Mouse (Mus musculus): Measurements from ENCODE around the gene Itga8. TPM values are rescaled to one million over a fixed set of nuclear protein-coding genes. Genes with fewer than 3 reads are reported as not detected.

Itga8 gene
- polyA plus RNA-seq, 1 experiment from 2014 or later, result 5.0 TPM

DNA sequence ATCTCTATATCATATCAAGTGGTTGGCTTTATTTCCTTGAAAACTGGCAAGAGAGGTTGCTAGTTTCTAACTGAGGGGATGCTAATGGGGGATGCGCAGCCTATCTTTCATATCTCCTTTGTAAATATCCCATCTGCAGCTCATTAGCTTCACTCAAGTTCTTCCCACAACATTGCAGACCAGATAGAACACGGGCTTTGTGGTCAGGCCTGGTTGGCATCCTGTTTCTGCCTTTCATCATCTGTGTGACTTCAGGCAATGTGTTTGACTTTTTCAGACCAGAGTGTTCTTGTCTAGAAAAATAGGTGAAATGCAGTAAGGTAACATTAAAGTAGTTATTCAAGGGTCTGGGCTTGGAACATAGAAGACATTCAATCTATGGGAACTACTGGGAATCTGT, 121.1 kb downstream of the Itga8 start:
- Histone ChIP-seq H3K27me3 (no peaks in the 10 kb centered on the region), H3K4me3 (no peak overlapping the region), H3K27ac (no peak overlapping the region), H3K9ac (no peak overlapping the region), H3K4me1 (no peaks in the 10 kb centered on the region), H3K9me3 (replicated peaks) (no peaks in the 10 kb centered on the region), H3K4me2 (replicated peaks) (no peak overlapping the region), H3K36me3 (no peaks in the 10 kb centered on the region)
- ATAC-seq (ENCODE audit: low FRiP score), result no peak
- 77% methylated on average over 2 of the region's 2 CpGs for WGBS

DNA sequence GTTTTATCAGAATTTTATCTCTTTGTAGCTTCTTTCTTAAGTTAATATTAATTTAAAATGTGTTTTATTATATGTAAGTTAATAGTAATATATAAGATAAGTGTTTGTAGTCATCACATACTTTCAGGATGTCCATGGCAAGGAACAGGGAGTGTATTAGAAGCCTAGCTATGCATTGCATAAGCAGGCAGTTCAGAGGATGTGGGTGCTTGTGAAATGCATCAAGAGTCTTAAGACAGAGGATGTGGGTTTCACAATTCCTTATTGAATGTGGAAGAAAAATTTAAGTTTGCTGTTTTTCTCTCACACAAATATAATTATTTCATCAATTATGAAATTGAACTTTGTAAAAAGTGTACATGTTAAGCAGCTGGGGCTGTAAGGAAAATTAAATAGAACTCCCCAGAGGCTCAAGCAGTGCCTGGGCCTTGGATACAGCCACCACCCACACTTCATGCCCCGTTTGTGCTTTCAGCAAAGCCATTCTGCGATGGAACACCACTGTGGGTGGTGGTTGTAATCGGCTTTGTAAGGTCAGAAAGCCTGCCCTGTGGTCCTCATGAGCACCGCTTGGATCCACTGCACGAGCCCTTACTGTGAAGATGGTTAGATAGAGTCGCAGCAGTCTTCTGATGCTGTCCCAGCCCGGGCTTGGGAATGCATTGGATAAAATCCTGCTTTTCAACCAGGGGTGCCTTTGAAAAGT, 126.8 kb downstream of the Itga8 start:
- Histone ChIP-seq H3K4me3 (no peak overlapping the region), H3K36me3 (no peaks in the 10 kb centered on the region), H3K27ac (no peak overlapping the region), H3K27me3 (no peaks in the 10 kb centered on the region), H3K4me2 (replicated peaks) (no peak overlapping the region), H3K9ac (no peak overlapping the region), H3K4me1 (no peaks in the 10 kb centered on the region), H3K9me3 (replicated peaks) (no peaks in the 10 kb centered on the region)
- ATAC-seq (ENCODE audit: low FRiP score), result no peak
- WGBS, result 61% methylated on average over 7 of the region's 7 CpGs

DNA sequence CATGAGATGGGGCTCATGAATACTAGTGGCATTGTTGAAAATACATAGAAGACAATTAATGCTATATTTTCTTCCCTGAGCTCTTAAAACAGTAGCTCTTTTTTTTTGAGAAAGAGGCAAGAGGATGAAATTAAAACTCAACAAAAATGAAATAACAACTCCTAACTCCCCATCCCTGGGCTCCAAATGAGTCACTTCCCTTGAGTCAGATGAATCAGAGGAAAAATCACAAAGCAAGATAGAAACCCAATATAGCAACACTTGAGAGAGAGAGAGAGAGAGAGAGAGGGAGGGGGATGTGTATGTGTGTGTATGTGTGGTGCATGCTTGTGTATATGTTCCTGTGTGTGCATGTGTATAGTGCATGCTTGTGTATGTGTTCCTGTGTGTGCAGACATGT, 131.5 kb downstream of the Itga8 start:
- no peak overlapping the region for H3K27ac ChIP-seq
- ATAC-seq (ENCODE audit: low FRiP score), result no peak
- H3K9ac ChIP-seq, result no peak overlapping the region
- no peaks in the 10 kb centered on the region for H3K9me3 ChIP-seq (replicated peaks)
- H3K4me1 ChIP-seq, result no peaks in the 10 kb centered on the region
- H3K4me3 ChIP-seq, result no peak overlapping the region
- no peaks in the 10 kb centered on the region for H3K27me3 ChIP-seq
- H3K4me2 ChIP-seq (replicated peaks), result no peak overlapping the region
- H3K36me3 ChIP-seq, result no peaks in the 10 kb centered on the region

DNA sequence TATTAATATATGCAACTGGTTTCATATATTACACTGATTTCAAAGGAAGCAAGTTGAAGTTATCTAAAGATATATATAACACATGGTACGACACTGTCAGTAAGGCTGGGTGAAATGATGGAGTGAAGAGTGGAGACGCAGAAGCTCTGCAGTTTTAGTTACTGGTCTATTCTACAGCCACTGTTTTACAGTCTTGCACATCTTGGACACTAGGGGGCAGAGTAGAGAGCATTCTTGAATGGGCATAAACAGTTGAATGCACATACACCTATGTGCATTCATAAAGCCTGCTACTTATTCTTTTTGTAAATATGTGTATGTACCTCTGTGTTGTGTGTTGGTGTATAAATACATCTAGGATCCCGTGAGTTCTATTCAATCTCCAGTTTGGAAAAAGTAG, 141.2 kb downstream of the Itga8 start:
- Histone ChIP-seq H3K4me1 (no peaks in the 10 kb centered on the region), H3K4me2 (replicated peaks) (no peak overlapping the region), H3K27me3 (no peaks in the 10 kb centered on the region), H3K27ac (no peak overlapping the region), H3K9me3 (replicated peaks) (no peaks in the 10 kb centered on the region), H3K36me3 (no peaks in the 10 kb centered on the region), H3K9ac (no peak overlapping the region), H3K4me3 (no peak overlapping the region)
- 85% methylated on average over 3 of the region's 3 CpGs for whole genome bisulfite sequencing
- ATAC-seq (ENCODE audit: low FRiP score), result no peak

DNA sequence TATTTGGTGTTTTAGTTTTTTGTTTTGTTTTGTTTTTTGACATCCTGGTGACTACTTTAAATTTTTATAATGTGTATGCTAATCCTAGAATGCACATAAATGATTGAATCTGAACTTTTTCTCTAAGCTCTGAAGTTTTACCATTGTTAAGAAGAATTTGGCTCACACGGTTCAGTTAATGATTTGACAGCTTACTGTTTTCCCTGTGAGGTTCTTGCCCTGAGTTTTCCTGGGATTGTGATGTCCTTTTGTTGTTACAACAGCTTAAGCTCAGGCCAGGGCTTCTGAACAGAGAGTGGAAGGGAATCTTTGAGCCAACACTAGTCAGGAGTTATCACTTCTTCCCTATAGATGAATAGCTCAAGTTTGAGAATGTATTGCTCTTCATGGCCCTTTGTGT, 144.7 kb downstream of the Itga8 start:
- H3K4me1 ChIP-seq, result no peaks in the 10 kb centered on the region
- 37% methylated on average over 1 of the region's 1 CpGs for WGBS
- H3K27me3 ChIP-seq, result no peaks in the 10 kb centered on the region
- no peaks in the 10 kb centered on the region for H3K36me3 ChIP-seq
- no peak overlapping the region for H3K4me3 ChIP-seq
- H3K9me3 ChIP-seq (replicated peaks), result no peaks in the 10 kb centered on the region
- H3K27ac ChIP-seq, result no peak overlapping the region
- no peak overlapping the region for H3K4me2 ChIP-seq (replicated peaks)
- H3K9ac ChIP-seq, result no peak overlapping the region
- no peak for ATAC-seq (ENCODE audit: low FRiP score)

DNA sequence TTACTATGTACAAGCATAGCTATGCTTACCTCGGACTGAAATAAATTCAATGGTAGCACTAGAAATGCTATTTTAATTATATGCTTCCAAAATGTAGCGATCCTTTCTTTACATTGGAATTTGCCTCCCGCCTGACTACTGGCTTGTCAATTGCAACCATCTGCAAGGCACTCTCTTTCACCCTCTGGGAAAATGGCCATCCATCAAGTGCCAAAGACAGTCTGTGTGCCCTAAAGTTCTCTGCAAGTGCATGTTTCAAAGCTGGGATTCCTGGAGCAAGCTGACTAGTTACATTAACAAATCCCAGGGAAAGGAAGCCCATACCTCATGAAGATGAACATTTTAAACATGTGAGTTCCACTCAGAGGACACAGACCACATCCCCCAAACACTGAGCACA, 145.3 kb downstream of the Itga8 start:
- no peak overlapping the region for H3K9ac ChIP-seq

DNA sequence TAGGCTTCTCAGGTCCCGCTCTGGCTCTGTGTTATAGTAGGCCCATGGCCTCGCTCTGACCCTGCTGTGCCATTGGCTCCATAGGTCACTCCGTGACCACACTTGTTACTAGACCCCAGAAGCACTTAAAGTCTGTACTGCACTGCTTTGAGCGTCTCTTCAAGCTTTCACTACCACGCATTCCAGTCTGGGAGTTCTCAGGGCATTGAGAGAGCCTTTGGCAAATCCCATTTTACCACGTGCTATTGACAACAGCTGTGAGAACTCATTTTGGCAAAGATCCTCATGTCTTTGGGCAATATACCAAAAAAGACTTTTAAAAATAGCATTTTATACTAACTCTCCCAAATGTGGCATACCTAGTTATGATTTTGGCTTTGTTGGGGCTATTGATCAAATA, 147.0 kb downstream of the Itga8 start:
- no peaks in the 10 kb centered on the region for H3K36me3 ChIP-seq
- no peaks in the 10 kb centered on the region for H3K4me1 ChIP-seq
- H3K27ac ChIP-seq, result no peak overlapping the region
- H3K4me2 ChIP-seq (replicated peaks), result no peak overlapping the region
- no peak for ATAC-seq (ENCODE audit: low FRiP score)
- WGBS, result 90% methylated on average over 6 of the region's 6 CpGs
- H3K27me3 ChIP-seq, result no peaks in the 10 kb centered on the region
- no peak overlapping the region for H3K4me3 ChIP-seq
- no peaks in the 10 kb centered on the region for H3K9me3 ChIP-seq (replicated peaks)
- no peak overlapping the region for H3K9ac ChIP-seq

More for the DNA sequence above, 145.3 kb downstream of the Itga8 start:
- Histone ChIP-seq H3K27me3 (no peaks in the 10 kb centered on the region), H3K4me3 (no peak overlapping the region), H3K36me3 (no peaks in the 10 kb centered on the region), H3K4me2 (replicated peaks) (no peak overlapping the region), H3K4me1 (no peaks in the 10 kb centered on the region), H3K27ac (no peak overlapping the region), H3K9me3 (replicated peaks) (no peaks in the 10 kb centered on the region)
- ATAC-seq (ENCODE audit: low FRiP score), result no peak
- WGBS, result 37% methylated on average over 3 of the region's 3 CpGs

DNA sequence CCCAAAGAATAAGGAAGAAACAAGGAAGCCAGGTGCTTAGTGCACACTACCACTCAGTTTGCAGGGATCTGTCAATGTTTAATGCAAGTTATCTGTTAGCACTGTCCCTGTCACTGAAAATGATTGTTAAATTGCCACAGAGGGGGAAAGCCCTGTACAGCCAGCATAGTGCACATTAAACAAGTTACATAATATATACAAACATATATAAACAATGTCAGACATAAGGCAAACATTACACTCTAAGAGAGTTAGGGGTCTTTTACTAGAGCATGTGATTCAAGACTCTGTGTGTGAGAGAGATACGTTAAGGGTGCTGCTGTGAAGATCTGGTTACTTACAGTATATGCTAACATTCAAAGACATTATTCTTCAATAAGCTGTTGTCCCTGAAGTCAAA, 148.2 kb downstream of the Itga8 start:
- no peak for ATAC-seq (ENCODE audit: low FRiP score)
- Histone ChIP-seq H3K9ac (no peak overlapping the region), H3K27me3 (no peaks in the 10 kb centered on the region), H3K27ac (no peak overlapping the region), H3K9me3 (replicated peaks) (no peaks in the 10 kb centered on the region), H3K4me3 (no peak overlapping the region), H3K4me1 (no peaks in the 10 kb centered on the region), H3K4me2 (replicated peaks) (no peak overlapping the region), H3K36me3 (no peaks in the 10 kb centered on the region)
- WGBS, result 89% methylated on average over 1 of the region's 1 CpGs

DNA sequence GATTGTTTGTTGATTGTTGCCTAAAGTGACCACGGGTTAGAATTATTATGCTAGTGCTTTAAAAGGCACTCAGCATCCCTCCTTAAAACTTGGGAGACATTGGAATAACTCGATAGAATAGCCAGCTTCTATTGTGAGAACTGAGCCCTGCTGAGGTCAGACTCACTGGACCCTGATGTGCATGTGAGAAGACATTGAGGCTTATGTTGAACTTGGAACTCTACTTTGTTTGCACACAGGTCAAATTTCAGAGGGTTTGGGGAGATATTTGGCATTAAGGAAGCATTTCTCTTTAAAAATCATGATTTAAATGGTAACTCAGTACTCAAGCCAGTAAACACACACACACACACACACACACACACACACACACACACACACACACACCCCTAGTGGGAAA, 153.8 kb downstream of the Itga8 start:
- ATAC-seq (ENCODE audit: low FRiP score), result no peak
- H3K9me3 ChIP-seq (replicated peaks), result no peaks in the 10 kb centered on the region
- H3K27me3 ChIP-seq, result no peaks in the 10 kb centered on the region
- H3K27ac ChIP-seq, result no peak overlapping the region
- no peak overlapping the region for H3K9ac ChIP-seq
- no peak overlapping the region for H3K4me3 ChIP-seq
- no peaks in the 10 kb centered on the region for H3K36me3 ChIP-seq
- WGBS, result 69% methylated on average over 2 of the region's 2 CpGs
- H3K4me1 ChIP-seq, result no peaks in the 10 kb centered on the region
- H3K4me2 ChIP-seq (replicated peaks), result no peak overlapping the region

DNA sequence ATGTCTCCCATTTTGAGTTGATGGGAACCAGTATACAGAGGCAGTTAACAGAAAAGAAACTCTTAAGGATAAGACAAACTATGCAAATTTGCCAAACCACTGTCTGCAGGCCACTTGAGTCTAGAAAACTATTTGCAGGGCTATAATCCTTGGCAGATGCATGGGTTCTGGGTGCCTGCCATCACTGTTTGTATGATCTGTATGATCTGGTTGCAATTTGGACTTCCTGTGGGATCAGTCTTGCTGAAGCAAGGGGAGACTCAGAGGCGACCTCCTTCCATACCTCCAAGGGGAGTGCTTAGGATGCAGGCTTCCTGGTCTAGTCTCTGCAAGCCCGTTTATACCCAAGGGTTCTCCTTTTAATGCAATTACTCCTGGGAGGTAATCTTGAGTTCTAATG, 155.1 kb downstream of the Itga8 start:
- 67% methylated on average over 2 of the region's 2 CpGs for WGBS
- H3K27me3 ChIP-seq, result no peaks in the 10 kb centered on the region
- H3K9ac ChIP-seq, result no peak overlapping the region
- H3K36me3 ChIP-seq, result no peaks in the 10 kb centered on the region
- H3K9me3 ChIP-seq (replicated peaks), result no peaks in the 10 kb centered on the region
- no peak overlapping the region for H3K4me3 ChIP-seq
- H3K27ac ChIP-seq, result no peak overlapping the region
- H3K4me2 ChIP-seq (replicated peaks), result no peak overlapping the region
- no peak for ATAC-seq (ENCODE audit: low FRiP score)
- no peaks in the 10 kb centered on the region for H3K4me1 ChIP-seq

DNA sequence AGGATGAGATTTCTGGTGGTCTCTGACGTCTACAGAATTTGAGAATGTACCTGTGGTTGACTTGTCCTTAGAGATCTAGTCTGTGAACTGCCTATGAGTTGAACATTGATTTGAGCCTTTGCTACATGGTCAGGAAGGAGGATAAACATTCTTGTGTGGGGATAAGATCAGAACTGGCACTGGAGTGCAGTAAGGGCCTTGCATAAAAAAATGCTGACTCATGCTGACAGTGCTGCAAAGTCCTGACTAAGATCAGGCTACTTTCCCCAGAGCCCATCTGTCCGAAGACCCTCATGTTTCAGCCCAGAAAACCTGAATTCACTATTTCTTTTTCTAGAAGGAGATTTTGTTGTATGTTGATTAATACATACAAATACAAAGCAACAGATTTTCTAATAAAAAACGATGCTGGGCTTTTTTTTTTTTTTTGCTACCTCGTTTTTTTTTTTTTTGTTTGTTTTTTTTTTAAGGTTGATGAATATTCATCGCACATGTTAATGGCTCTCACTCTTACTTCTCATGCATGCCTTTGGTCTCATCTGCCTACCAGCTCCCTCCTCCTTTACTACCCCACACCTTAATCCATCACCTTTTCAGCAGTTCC, 162.9 kb downstream of the Itga8 start:
- no peaks in the 10 kb centered on the region for H3K4me1 ChIP-seq
- no peaks in the 10 kb centered on the region for H3K9me3 ChIP-seq (replicated peaks)
- no peak for ATAC-seq (ENCODE audit: low FRiP score)
- 86% methylated on average over 5 of the region's 5 CpGs for WGBS
- no peak overlapping the region for H3K27ac ChIP-seq
- no peak overlapping the region for H3K9ac ChIP-seq
- H3K27me3 ChIP-seq, result no peaks in the 10 kb centered on the region
- H3K4me3 ChIP-seq, result no peak overlapping the region
- H3K4me2 ChIP-seq (replicated peaks), result no peak overlapping the region
- no peaks in the 10 kb centered on the region for H3K36me3 ChIP-seq

DNA sequence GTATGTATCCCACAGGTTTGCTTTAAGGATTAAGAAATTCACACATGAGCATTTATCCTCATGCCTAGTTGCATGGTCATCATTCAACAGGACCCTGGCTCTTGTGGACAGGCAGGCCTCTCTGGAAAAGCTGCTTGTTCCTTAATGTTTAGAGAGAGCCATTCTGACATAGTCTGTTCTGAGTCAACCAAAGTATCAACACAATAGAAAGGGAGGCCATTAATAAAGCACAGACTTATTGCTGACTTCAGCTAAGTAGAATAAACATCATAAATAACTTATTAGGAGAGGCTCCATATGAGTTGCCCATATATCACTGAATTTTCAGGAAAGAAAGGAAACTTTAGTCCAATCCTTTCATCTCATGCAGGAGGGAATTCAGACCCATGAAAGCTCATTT, 175.1 kb downstream of the Itga8 start:
- no peak for ATAC-seq (ENCODE audit: low FRiP score)
- Histone ChIP-seq H3K9me3 (replicated peaks) (no peaks in the 10 kb centered on the region), H3K27ac (no peak overlapping the region), H3K36me3 (no peaks in the 10 kb centered on the region), H3K4me1 (no peaks in the 10 kb centered on the region), H3K27me3 (no peaks in the 10 kb centered on the region), H3K4me3 (no peak overlapping the region), H3K9ac (no peak overlapping the region), H3K4me2 (replicated peaks) (no peak overlapping the region)

DNA sequence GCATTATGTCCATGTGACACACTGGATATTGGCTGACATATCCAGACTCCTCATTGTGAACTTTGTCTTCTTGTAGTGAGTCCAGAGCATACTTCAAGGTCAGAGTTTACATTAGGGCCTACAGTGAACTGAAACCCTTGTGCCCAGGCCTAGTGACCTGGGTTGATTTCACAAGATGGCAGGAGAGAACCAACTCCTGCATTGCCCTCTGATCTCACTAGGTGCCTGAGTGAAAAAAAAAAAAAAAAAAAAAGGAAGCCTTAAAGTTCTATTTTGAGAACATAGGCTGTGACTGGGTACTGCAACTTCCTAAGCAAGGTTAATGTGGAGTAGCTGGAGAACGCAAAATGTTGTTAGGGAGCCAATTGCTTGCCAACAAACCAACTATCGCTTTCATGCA, 186.2 kb downstream of the Itga8 start:
- Histone ChIP-seq H3K9ac (no peak overlapping the region), H3K9me3 (replicated peaks) (no peaks in the 10 kb centered on the region), H3K36me3 (no peaks in the 10 kb centered on the region), H3K27ac (no peak overlapping the region), H3K27me3 (no peaks in the 10 kb centered on the region), H3K4me1 (no peaks in the 10 kb centered on the region), H3K4me3 (no peak overlapping the region), H3K4me2 (replicated peaks) (no peak overlapping the region)
- no peak for ATAC-seq (ENCODE audit: low FRiP score)
- 99% methylated on average over 2 of the region's 2 CpGs for WGBS

Data from hindbrain, embryonic 12.5 days (tissue).